Mouse (Mus musculus): ENCODE data around the gene Cadm4. TPM values are rescaled to one million over a fixed set of nuclear protein-coding genes. Genes with fewer than 3 reads are reported as not detected.

The Cadm4 gene
- polyA plus RNA-seq, 1 experiment from 2014 or later = 4.5 TPM

DNA sequence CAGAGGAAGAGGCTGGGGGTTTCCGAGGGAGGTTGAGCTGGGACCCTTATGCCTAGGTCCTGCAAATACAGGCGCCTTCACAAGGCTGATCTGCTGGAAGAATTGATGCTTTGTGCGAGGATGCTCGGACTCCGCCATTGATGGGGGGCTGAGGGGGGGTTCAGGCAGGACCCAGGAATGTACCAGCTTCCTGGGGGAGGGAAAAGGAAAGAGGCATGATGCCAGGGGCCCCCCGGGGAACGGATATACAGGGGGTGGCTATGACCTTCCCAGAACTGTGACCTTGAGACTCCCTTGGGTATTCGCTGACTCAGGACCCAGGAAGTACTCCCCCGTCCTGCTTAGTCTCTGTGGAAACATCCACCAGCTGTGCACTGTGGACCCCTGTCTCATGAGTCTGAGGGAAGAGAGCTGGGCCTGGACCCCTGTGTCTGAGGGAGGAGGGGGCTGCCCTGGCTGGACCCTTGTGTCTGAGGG, 4.9 kb downstream of the Cadm4 start:
- no peak for DNase-seq (ENCODE audit: low spot score)
- H3K9me3 ChIP-seq (replicated peaks) = no peaks in the 10 kb centered on the region
- no peak overlapping the region; the same call in 1 of the 2 replicates for H3K27ac ChIP-seq

DNA sequence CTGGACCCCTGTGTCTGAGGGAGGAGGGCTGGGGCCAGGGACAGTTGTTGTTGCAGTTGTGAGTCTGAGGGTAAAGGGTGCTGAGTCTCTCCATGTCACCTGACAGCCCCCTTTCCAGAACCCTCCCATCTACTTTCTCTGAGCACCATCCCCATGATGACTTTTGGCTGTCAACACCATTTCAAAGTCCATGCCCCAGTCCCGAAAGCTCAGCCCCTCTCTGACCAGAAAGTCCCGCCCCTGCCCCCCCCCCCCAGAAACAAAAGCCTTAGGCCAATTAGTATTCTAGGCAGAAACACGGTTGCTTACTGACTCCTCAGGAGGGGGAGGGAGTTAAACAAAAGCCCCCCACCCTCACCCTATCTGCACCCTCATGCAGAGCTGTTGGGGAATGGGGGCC, 5.6 kb downstream of the Cadm4 start:
- H3K27me3 ChIP-seq (ENCODE audit: low read depth, poor library complexity, severe bottlenecking) = peaks cover 39% of the 10 kb centered on the region
- H3K27ac ChIP-seq = no peak overlapping the region
- H3K9me3 ChIP-seq (replicated peaks) = no peaks in the 10 kb centered on the region
- DNase-seq (ENCODE audit: low spot score) = no peak
- no peak overlapping the region for H3K4me3 ChIP-seq
- no peaks in the 10 kb centered on the region for H3K36me3 ChIP-seq
- H3K4me1 ChIP-seq = peaks cover 20% of the 10 kb centered on the region
- 35% methylated on average over 3 of the region's 3 CpGs for WGBS

More for the DNA sequence above, 4.9 kb downstream of the Cadm4 start:
- WGBS = 61% methylated on average over 9 of the region's 9 CpGs
- H3K36me3 ChIP-seq = no peaks in the 10 kb centered on the region
- peaks cover 21% of the 10 kb centered on the region for H3K4me1 ChIP-seq
- H3K27me3 ChIP-seq (ENCODE audit: low read depth, poor library complexity, severe bottlenecking) = peaks cover 46% of the 10 kb centered on the region
- H3K4me3 ChIP-seq = no peak overlapping the region

DNA sequence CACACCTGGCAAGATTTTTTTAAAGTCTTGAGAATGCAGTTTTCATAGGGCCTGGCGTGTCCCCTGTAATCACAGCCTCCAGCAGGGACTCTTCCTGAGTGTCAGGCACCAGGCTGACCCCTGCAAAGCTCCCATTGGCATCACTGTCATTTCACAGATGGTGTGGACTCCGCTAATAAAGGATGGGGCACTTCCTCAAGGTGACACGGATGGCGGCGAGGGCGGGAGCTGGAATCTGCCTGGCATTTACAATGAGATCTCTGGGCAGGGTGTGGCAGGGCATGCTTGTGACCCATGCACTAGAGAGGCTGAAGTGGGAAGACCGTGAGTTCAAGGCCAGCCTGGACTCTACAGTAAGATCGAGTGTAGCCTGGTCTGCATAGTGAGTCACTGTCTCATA, 6.5 kb downstream of the Cadm4 start:
- H3K4me1 ChIP-seq = peaks cover 12% of the 10 kb centered on the region
- no peaks in the 10 kb centered on the region for H3K9me3 ChIP-seq (replicated peaks)
- no peak overlapping the region for H3K27ac ChIP-seq
- DNase-seq (ENCODE audit: low spot score) = no peak
- WGBS = 87% methylated on average over 8 of the region's 8 CpGs
- H3K4me3 ChIP-seq = no peak overlapping the region
- peaks cover 30% of the 10 kb centered on the region for H3K27me3 ChIP-seq (ENCODE audit: low read depth, poor library complexity, severe bottlenecking)
- H3K36me3 ChIP-seq = no peaks in the 10 kb centered on the region

DNA sequence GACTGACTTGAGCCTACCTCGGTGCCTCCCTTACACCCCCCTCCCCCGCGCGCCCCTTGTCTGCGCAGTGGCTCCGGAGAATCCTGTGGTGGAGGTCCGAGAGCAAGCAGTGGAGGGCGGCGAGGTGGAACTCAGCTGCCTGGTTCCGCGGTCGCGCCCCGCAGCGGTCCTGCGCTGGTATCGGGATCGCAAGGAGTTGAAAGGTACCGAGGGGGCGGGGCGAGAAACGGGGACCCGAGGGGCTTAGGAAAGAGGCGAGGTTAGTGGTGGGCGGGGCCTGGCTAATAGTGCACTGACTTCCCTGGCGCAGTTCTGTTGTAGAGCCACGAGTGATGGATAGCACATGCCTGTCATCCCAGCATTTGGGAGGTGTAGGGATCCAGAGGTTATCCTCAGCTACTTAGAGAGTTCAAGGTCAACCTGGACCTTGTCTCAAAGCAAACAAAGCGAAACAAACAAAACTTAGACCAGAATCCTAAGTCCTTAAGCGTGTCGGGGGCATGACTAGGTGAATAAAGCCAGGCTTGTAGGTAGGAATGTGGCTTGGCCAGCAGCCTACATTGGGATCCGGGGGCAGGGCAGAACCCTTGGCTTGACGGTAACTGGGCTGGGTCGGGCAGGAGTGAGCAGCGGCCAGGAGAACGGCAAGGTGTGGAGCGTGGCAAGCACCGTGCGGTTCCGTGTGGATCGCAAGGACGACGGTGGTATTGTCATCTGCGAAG, 18.2 kb downstream of the Cadm4 start:
- Histone ChIP-seq H3K4me1 (peaks cover 33% of the 10 kb centered on the region), H3K27ac (peak overlapping the region; percentile 44; the same call in 1 of the 2 replicates), H3K36me3 (peaks cover 3% of the 10 kb centered on the region; the same call in 1 of the 2 replicates), H3K9me3 (replicated peaks) (no peaks in the 10 kb centered on the region), H3K4me3 (peak overlapping the region; percentile 55), H3K27me3 (ENCODE audit: low read depth, poor library complexity, severe bottlenecking) (peaks cover 65% of the 10 kb centered on the region)
- whole genome bisulfite sequencing = 12% methylated on average over 43 of the region's 43 CpGs
- DNase-seq (ENCODE audit: low spot score) = peak; percentile 71

DNA sequence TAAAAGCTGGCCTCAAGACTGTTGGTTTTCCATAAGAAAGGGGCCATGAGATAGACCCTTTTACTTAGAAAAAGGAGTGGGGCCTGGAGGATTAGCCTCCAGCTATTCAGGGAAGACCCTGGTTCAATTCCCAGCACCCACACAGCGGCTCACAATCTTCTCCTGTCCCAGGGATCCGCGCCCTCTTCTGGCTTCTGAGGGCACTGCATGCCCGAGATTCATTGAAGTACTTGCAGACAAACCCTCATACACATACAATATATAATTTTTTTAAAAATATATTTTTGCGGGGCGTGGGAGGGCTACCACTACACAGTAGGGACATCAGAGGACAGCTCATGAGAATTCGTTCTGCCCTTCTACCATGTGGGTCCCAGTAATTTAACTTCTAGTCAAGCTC, 19.1 kb downstream of the Cadm4 start:
- H3K9me3 ChIP-seq (replicated peaks) = no peaks in the 10 kb centered on the region
- DNase-seq (ENCODE audit: low spot score) = peak; percentile 59
- H3K27me3 ChIP-seq (ENCODE audit: low read depth, poor library complexity, severe bottlenecking) = peaks cover 65% of the 10 kb centered on the region
- H3K27ac ChIP-seq = no peak overlapping the region
- WGBS = 24% methylated on average over 7 of the region's 7 CpGs
- no peak overlapping the region for H3K4me3 ChIP-seq
- H3K36me3 ChIP-seq = peaks cover 3% of the 10 kb centered on the region; the same call in 1 of the 2 replicates
- peaks cover 42% of the 10 kb centered on the region for H3K4me1 ChIP-seq

DNA sequence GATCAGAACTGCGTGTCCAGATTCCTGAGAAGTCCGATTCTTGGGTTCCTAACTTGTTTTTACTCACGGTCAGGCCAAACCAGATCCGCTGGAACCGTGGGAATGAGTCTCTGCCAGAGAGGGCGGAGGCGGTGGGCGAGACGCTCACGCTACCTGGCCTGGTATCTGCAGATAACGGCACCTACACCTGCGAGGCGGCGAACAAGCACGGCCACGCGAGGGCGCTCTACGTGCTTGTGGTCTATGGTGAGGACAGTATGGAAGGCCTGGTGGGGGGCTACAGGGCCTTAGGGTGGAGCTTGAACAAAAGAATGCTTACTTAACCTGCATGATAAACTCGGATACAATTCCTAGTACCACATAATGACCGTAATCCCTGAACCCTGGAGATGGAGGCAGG, 19.7 kb downstream of the Cadm4 start:
- Histone ChIP-seq H3K4me3 (no peak overlapping the region), H3K9me3 (replicated peaks) (no peaks in the 10 kb centered on the region), H3K4me1 (peaks cover 47% of the 10 kb centered on the region), H3K36me3 (peaks cover 3% of the 10 kb centered on the region; the same call in 1 of the 2 replicates), H3K27ac (no peak overlapping the region), H3K27me3 (ENCODE audit: low read depth, poor library complexity, severe bottlenecking) (peaks cover 65% of the 10 kb centered on the region)
- 44% methylated on average over 21 of the region's 21 CpGs for WGBS
- no peak for DNase-seq (ENCODE audit: low spot score)

DNA sequence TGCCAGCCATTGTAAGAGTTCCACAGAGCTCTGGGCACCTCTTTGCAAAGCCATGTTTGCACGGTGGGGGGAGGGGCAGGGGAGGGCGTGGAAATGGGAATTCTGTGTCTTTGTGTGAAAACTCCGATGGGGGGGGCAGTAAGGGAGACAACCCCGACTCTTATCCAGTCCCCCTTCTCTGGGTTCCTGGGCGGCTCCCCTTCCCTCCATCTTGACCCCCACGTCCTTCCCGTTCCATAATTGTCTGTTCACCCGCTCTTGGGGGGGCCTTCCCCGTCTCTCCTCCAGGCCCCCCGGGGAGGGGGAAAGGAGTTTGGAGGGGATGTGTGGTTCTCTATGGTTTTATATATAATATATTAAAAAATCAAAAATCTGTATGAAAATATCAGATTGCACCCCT, 22.2 kb downstream of the Cadm4 start:
- Histone ChIP-seq H3K36me3 (peaks cover 3% of the 10 kb centered on the region; the same call in 1 of the 2 replicates), H3K4me1 (peaks cover 56% of the 10 kb centered on the region), H3K27me3 (ENCODE audit: low read depth, poor library complexity, severe bottlenecking) (peaks cover 47% of the 10 kb centered on the region), H3K4me3 (peak overlapping the region; percentile 18; the same call in 1 of the 2 replicates), H3K9me3 (replicated peaks) (no peaks in the 10 kb centered on the region), H3K27ac (no peak overlapping the region)
- no peak for DNase-seq (ENCODE audit: low spot score)
- 23% methylated on average over 10 of the region's 10 CpGs for WGBS

DNA sequence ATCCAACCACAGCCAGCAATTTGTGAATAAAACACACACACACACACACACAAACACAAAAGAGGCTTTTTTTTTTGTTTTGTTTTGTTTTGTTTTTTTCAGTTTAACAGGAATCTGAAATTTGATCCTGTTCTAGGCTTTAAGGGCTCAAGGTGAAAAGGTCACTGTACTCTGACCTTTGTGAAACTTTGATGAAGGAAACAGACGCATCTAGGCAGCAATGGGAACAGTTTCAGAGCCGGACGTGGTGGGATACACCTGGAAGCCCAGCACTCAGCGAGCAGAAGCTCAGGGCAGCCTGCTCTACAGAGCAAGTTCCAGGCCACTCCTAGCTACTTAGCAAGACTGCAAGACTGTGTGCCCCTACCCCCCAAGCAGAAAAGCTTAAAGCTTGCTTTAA, 23.0 kb downstream of the Cadm4 start:
- 0 out of 2 replicates have a peak overlapping the region, but pooled peaks have one; percentile 26 for H3K27ac ChIP-seq
- WGBS = 3% methylated on average over 4 of the region's 4 CpGs
- H3K36me3 ChIP-seq = peaks cover 3% of the 10 kb centered on the region; the same call in 1 of the 2 replicates
- H3K4me3 ChIP-seq = 0 out of 2 replicates have a peak overlapping the region, but pooled peaks have one; percentile 19
- peaks cover 39% of the 10 kb centered on the region for H3K27me3 ChIP-seq (ENCODE audit: low read depth, poor library complexity, severe bottlenecking)
- DNase-seq (ENCODE audit: low spot score) = no peak
- no peaks in the 10 kb centered on the region for H3K9me3 ChIP-seq (replicated peaks)
- H3K4me1 ChIP-seq = peaks cover 47% of the 10 kb centered on the region

DNA sequence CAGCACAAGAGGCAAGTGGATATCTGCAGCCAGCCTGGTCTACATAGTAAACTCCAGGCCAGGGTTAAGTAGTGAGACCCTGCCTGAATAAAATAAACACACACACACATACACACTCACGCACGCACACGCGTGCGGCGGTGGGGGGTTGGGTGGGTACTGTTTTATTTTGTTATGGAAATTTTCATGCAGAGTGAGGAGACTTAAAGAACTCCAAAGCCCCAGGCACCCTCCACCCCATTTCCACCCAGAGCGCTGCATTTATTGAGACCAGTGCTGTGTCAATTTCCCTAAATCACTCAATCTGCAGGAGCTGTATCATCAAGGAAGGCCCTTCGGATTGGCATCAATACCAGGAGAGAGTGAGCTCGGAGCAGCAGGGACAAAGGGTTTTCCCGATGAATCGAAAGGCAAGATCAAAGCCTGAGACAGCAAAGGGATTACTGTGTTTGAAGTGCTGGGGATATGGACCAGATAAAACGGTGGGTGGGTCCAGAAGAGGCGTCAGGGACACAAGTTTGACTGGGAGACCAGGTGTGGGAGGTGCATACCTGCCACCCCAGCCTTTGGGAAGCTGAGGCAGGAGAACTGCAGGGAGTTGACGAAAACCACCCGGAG, 23.7 kb downstream of the Cadm4 start:
- 18% methylated on average over 15 of the region's 15 CpGs for WGBS
- Histone ChIP-seq H3K9me3 (replicated peaks) (no peaks in the 10 kb centered on the region), H3K4me3 (peak overlapping the region; percentile 78), H3K4me1 (peaks cover 40% of the 10 kb centered on the region), H3K27ac (peak overlapping the region; percentile 100), H3K36me3 (peaks cover 4% of the 10 kb centered on the region), H3K27me3 (ENCODE audit: low read depth, poor library complexity, severe bottlenecking) (peaks cover 32% of the 10 kb centered on the region)
- DNase-seq (ENCODE audit: low spot score) = no peak

DNA sequence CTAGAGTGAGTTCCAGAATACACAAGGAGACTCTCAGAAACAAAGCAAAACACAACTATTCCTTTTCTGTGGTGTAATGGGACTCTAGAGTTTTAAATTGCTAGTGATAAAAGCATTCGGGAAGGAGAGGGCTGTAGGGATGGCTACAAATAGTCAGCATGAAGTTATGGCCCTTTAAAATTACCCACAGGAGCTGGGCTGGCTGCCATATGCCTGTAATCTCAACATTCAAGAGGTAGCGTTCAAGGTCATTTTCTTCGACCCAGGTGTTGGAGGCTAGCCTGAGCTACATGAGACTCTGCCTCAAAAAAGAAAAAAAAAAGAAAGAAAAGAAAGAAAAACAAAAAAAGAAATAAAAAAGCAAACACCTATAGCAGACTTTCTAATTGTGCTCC, 24.2 kb downstream of the Cadm4 start:
- 11% methylated on average over 3 of the region's 3 CpGs for WGBS
- Histone ChIP-seq H3K27ac (peak overlapping the region; percentile 100), H3K9me3 (replicated peaks) (no peaks in the 10 kb centered on the region), H3K36me3 (peaks cover 9% of the 10 kb centered on the region), H3K4me1 (peaks cover 40% of the 10 kb centered on the region), H3K27me3 (ENCODE audit: low read depth, poor library complexity, severe bottlenecking) (peaks cover 27% of the 10 kb centered on the region), H3K4me3 (peak overlapping the region; percentile 78)
- no peak for DNase-seq (ENCODE audit: low spot score)

DNA sequence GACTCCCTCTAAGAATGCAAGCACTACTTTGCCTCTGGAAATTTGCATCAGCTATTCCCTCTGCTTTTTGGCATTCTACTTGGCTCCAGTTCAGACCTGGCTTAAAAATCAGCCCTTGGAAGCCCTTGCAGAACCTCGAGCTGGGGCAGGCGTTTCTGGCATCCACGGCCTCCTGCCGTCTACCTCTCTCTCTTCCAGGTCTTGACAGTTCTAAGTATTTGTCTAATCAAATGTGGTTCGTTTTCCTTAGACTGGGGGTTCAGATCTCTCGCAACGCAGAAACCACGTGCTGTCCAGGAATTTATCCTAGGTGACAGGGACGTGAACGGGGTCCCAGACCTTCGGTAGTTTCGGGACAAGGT, 24.6 kb downstream of the Cadm4 start:
- Histone ChIP-seq H3K4me3 (peak overlapping the region; percentile 78), H3K36me3 (peaks cover 13% of the 10 kb centered on the region), H3K27me3 (ENCODE audit: low read depth, poor library complexity, severe bottlenecking) (peaks cover 23% of the 10 kb centered on the region), H3K9me3 (replicated peaks) (no peaks in the 10 kb centered on the region), H3K4me1 (peaks cover 40% of the 10 kb centered on the region), H3K27ac (peak overlapping the region; percentile 100)
- DNase-seq (ENCODE audit: low spot score) = no peak
- WGBS = 1% methylated on average over 12 of the region's 12 CpGs

DNA sequence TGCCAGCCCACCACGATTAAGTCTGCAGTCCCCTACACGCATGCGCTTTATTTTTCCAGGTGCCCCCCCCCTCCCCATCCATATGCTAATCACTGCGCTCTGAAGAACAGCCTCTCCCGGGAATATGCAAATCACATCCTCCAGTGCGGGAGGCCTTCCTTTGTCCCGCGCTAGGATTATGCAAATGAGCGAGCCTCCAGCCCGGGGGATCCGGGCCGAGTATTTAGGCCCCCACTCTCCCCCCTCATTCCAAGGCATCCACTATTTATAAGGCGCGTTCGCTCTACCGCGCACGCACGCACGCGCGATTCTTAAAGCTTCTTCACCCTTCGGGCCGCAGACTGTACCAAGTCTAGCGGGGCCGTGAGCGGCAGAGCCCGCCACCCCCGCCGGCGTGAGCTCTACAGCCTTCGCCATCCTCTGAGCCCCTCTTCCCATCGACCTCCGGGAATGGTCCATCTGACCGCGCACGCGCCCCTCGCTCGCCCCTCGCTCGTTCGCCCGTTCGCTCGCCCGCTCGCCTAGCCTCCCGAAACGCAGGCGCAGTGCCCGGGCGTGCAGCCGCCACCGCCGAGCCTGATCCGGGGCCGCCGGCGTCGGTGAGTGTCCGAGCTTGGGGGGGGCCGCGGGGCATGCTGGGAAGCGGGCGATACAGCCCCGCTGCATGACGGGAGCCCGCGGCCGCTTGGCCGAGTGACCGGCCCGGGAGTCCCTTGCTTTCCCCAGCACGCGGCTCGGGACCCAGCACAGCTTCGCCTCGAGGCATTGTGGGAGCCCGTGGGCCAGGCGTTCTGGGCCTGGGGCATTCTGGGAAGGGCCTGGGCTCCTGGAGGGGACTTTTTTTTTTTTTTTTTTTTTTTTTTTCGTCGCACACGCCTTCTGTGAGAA, 25.3 kb downstream of the Cadm4 start, which contains the start of gene Zfp428:
TSS of gene Zfp428 (plus strand) at position 169 of the 888 bp plus-strand sequence.
- Histone ChIP-seq H3K27ac (peak within 1 kb of the TSS; percentile 100), H3K27me3 (ENCODE audit: low read depth, poor library complexity, severe bottlenecking) (peaks cover 16% of the 10 kb centered on the region), H3K4me3 (peak within 1 kb of the TSS; percentile 78), H3K36me3 (peaks cover 19% of the 10 kb centered on the region), H3K4me1 (peaks cover 42% of the 10 kb centered on the region), H3K9me3 (replicated peaks) (no peaks in the 10 kb centered on the region)
- DNase-seq (ENCODE audit: low spot score) = peak; percentile 94
- WGBS = under 1% methylated on average over 84 of the region's 84 CpGs

All from limb, embryonic 10.5 days (tissue).